Mouse (Mus musculus): Measurements from ENCODE around the gene Acot6.

DNA sequence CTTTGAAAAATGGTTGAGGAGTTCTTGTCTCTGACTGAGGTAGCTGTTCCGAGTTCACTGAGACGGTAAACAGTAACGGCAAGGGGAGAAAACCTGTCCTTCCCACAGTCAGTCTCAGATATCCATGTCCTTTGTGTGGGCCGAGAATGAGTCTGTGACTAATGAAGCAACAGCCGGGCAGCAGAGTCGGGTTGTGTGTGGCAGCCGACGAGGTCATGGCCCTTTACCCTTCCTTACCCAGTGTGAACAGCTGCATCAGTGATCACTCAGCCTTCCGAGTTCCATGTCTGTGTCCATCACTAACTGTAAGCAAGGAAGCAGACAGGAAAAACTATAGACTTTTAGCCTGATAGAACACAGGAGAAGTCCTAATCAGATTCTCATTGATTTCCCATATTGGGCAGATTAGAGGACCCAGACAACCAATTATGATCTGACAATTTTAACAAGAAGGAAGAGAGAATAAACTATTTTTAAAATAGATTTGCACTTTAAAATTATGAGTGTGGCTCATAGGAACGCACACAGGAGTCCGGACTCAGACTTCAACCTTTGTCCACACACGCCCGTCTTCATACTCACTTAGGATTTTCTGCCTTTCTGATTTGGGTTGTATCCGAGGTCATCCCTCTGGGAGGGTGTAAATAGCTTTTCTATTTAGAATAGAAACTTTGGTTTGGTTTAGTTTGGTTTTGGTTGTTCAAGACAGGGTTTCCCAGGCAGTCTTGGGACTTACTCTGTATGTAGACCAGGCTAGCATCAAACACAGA lies 42.0 kb downstream of the Acot6 start:
- no peak for TF ChIP-seq CTCF (IDR thresholded peaks at IDR 0.05; ENCODE audit: low read depth, low read length)
- TF ChIP-seq EP300 (IDR thresholded peaks at IDR 0.05; ENCODE audit: insufficient read depth, low read depth, low read length): no peak
- no peak for TF ChIP-seq POLR2A (IDR thresholded peaks at IDR 0.05; ENCODE audit: insufficient read depth, low read length)

Data from ES-Bruce4 (cell line).